Mouse (Mus musculus) gastrocnemius, adult 2 months (tissue): Measurements from ENCODE around the gene Rbp1. TPM values are rescaled to one million over a fixed set of nuclear protein-coding genes. Genes with fewer than 3 reads are reported as not detected.

Source experiments
- DNase-seq: peaks from one replicate; pipeline ENCODE4 v3.0.0; 2022
- H3K27ac ChIP-seq: fragments of 200-600 bp; 2 replicates; pipeline ENCODE4 v1.8.1; 2022; ENCODE audit warnings: mild to moderate bottlenecking
- H3K4me3 ChIP-seq: fragments of 200-600 bp; 2 replicates; pipeline ENCODE4 v1.8.1; 2022; ENCODE audit warnings: mild to moderate bottlenecking, moderate library complexity
- CTCF ChIP-seq: fragments of 200-600 bp; IDR thresholded peaks from 2 replicates; pipeline ENCODE4 v1.8.1; 2022; ENCODE audit warnings: antibody characterized with exemption, mild to moderate bottlenecking, moderate library complexity
- intact Hi-C: fragments of 180-260 bp; cut with DNase I; formaldehyde crosslinking; loops from one replicate; pipeline ENCODE4 v1.15.1; 2025
- total RNA-seq, 2 experiments: library from RNA; stranded (reverse); gene quantifications; 2 replicates each; pipeline ENCODE4 v1.2.3; 2021

Rbp1 gene
- total RNA-seq, 2 experiments from 2014 or later: 1.3 to 2.7 TPM

DNA sequence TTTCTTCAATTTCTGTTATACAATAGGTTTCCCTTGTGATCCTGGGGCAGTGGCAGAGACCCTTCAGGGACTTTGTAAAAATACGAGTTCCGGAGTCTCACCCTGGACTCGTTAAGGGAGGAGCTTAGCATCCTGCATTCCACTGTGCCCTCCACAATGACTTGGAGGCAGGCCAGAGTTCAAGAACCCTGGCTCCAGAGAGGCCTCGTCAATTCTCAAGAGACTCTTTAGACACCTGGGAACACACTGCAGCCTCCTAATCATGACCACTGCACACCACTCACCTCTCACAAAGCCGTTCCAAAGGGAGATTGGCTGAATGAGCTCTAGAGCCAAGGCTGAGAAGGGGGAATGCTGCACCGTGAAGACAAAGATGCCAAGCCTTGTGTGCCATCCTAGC is 64.5 kb downstream of the Rbp1 start:
- TF ChIP-seq CTCF: no peak
- Histone ChIP-seq H3K27ac (no peak overlapping the region), H3K4me3 (no peak overlapping the region)
- DNase-seq: no peak
- intact Hi-C loops: no loop called here

DNA sequence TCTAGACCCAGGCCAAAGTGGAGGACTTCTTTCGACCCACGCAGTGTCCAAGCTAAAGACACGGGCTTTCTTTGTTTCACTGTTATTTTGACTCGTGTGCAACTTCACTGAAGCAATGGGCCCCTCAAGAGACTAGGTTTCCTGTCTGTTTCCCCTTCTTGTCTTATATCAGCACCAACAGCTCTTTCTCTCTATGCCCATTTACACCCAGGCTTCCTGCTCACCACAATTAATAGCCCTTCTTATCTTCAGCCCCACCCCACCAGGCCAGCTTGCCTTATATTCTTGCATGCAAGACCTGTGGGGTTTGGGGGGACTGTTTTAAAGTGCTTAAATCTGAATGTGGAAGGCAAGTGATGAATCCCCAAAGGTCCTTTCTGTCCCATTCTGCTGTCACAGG is 66.8 kb downstream of the Rbp1 start:
- Histone ChIP-seq H3K4me3 (no peak overlapping the region), H3K27ac (no peak overlapping the region)
- intact Hi-C loops: no loop called here
- TF ChIP-seq CTCF: no peak
- DNase-seq: no peak

- no peak for DNase-seq
- intact Hi-C loops: no loop called here
- Histone ChIP-seq H3K27ac (no peak overlapping the region), H3K4me3 (no peak overlapping the region)
- TF ChIP-seq CTCF: no peak
Observed at GRCm38 (mm10) chr9:98490128-98490527, 67.4 kb downstream of the Rbp1 start.

DNA sequence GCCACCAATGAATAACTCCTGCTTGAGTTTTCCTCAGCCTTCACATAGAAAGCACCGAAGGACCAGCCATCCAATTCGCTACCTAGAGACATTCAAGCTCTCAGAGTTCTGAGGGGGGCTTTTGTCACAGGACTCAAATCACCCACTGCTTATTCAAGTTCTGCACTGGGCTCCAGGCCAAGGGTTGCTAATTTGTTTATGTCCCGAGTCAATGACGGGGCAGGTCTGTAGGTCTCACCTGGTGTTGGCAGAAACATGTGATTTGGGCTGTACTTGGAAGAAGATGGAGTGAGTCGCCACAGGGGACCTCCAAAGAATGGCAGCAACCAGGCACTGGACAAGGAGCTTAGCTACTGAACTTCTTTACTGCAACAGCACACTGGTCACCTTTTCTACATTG is 68.3 kb downstream of the Rbp1 start:
- no peak for TF ChIP-seq CTCF
- no peak overlapping the region for H3K4me3 ChIP-seq
- no peak overlapping the region for H3K27ac ChIP-seq
- DNase-seq: no peak
- intact Hi-C loops: no loop called here

- intact Hi-C loops: no loop called here
- TF ChIP-seq CTCF: no peak
- DNase-seq: no peak
- Histone ChIP-seq H3K4me3 (no peak overlapping the region), H3K27ac (no peak overlapping the region)
Observed at GRCm38 (mm10) chr9:98492212-98492611, 69.5 kb downstream of the Rbp1 start.

GRCm38 (mm10) chr9:98492821-98493220 is 70.1 kb downstream of the Rbp1 start:
- TF ChIP-seq CTCF: no peak
- no peak for DNase-seq
- intact Hi-C loops: no loop called here
- Histone ChIP-seq H3K27ac (no peak overlapping the region), H3K4me3 (no peak overlapping the region)

Other genes with a start within 250 kb of the Rbp1 start
- 10 to 100 TPM; 12.0 to 12.5 TPM for gene Nmnat3, start 135.5 kb upstream of the Rbp1 start, total RNA-seq
- not detected for gene Rbp2, start 63.2 kb downstream of the Rbp1 start, total RNA-seq
- 10 to 100 TPM; 71.4 to 72.2 TPM for gene Copb2, start 140.8 kb downstream of the Rbp1 start, total RNA-seq
- gene Mrps22, start 178.7 kb downstream of the Rbp1 start, total RNA-seq: 10 to 100 TPM; 21.1 to 29.6 TPM